Mouse (Mus musculus): ENCODE measurements at regions not wholly inside any gene's neighbourhood (a gene's known extent, or its start where the extent isn't known, plus 50 kb on each side); places are given as distances from the start of the nearest gene placed in this dataset.

DNA sequence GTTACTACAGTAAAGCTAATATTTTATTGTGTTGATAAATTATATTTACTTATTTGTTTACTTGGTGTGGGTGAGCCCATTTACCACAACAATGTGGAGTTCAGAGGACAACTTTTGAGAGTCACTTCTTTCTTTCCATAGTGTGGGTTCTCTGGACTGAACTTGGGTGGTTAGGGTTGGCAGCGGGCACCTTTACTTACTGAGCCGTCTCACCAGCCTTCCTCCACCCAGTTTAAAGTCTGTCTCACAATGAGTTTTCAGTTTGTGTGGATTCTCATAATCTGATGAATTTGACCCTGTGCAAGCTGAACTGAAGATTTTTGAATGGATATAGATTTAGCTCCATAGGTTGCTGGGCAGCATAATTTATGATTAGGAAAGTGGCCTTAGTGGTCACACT, 53.5 kb upstream of the Pth start:
- no peak for DNase-seq

DNA sequence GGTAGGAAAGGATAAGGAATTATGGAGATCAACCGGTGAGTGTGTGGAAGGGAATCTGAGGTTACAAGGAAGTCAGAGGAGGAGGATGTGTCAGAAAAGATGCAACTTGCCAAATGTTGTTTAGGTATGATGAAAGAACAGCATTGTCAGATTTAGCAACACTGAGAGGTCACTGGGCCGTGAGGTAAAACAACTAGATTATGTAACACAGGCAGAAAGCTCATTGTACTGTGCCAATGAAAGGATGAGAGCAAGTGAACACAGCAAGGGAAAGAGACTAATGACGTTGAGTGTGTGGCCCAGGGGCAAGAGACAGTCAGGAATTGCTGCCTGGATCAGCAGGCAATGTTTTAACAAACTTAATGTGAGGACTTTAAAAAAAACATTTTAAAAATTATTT, 55.2 kb upstream of the Pth start:
- no peak for DNase-seq

- no peak for DNase-seq
Measured at GRCm38 (mm10) chr7:113444991-113445390, 56.6 kb upstream of the Pth start.

DNA sequence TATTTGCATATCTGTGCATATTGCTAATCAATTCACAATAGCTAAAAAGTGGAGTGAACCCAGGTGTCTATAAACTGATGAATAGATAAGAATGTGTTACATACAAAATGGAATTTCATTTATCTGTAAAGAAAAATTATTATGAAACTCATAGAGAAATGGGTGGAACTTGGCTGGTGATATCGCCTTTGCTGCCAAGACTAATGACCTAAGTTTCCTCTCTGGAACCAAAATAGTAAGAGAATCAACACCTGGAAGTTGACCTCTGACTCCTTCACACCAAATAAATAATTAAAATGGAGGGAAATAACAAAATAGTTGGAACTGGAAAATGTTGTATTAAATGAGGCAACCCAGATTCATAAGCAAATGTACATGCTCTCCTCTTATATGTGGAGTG, 53.2 kb upstream of the Far1 start:
- DNase-seq = peak; percentile 10

GRCm38 (mm10) chr7:113462286-113462685, 51.3 kb upstream of the Far1 start:
- no peak for DNase-seq

All from lung, postnatal 14 days (tissue).